Mouse (Mus musculus): ENCODE measurements around the gene Prkg1.

The Prkg1 gene

GRCm38 (mm10) chr19:31147457-31147856 is 617.4 kb downstream of the Prkg1 start:
- DNase-seq (ENCODE audit: low read depth, low spot score): no peak

- no peak for DNase-seq (ENCODE audit: low read depth, low spot score)
These were observed 618.7 kb downstream of the Prkg1 start for GRCm38 (mm10) chr19:31146156-31146555.

- DNase-seq (ENCODE audit: low read depth, low spot score): no peak
These were observed 622.9 kb downstream of the Prkg1 start for GRCm38 (mm10) chr19:31141905-31142304.

GRCm38 (mm10) chr19:31136316-31136715 is 628.5 kb downstream of the Prkg1 start:
- no peak for DNase-seq (ENCODE audit: low read depth, low spot score)

DNA sequence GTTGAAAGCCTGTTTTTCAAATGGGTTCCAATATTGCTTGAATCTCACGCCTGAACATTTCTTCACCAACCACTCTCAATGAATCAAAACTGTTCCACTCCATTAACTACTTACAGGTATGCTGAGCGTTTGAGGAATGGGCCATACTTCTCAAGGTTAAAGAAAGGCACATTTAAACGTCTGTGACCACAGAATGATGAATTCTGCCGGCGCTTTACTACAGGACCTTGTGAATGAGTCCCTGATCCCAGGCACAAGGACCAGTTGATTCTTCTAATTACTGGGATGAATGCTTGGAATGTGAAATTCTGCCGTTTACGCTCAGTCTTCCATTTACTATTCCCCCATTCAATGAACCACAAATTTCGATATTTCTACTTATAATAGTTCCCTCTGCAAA is 632.2 kb downstream of the Prkg1 start:
- DNase-seq (ENCODE audit: low read depth, low spot score): no peak

GRCm38 (mm10) chr19:31124628-31125027 is 640.2 kb downstream of the Prkg1 start:
- no peak for DNase-seq (ENCODE audit: low read depth, low spot score)

DNA sequence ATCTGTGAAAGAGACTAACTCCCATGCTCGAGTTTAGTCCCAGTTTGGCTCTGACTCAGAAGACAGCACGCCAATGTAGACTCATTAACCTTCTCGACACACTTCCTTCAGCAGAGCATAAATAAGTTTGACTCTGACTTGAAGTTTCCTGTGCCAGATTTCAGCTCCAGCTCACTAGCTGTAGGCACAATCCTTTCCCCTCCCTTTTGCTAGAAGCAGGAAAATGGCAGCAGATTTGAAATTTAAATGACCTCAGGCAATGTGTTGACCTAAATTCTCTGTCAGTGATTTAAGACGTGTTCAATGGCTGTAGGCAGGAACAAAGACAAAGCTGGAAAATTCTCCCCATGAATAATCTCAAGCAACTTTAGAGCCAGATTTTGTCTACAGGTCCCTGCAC is 650.1 kb downstream of the Prkg1 start:
- DNase-seq (ENCODE audit: low read depth, low spot score): no peak

GRCm38 (mm10) chr19:31106835-31107554 is 657.8 kb downstream of the Prkg1 start:
- DNase-seq (ENCODE audit: low read depth, low spot score): peak; percentile 35

DNA sequence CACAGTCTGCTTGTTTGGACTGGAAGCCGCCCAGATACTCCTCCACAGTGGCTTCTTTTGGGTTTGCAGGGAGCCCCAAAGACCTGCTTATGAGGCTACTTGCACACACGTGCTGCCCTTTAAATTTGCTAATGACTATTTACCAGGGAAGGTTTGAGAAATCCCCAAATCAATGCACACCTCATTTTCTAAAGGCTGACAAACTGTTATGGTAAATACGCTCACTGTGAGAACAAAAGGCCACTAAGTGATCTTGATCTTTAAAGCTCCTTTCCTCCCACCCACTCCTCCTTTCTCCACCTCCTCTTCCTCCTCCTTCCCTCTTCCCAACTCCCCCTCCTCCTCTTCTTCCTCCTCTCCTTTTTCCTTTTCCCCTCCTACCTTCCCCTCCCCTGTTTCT is 658.8 kb downstream of the Prkg1 start:
- DNase-seq (ENCODE audit: low read depth, low spot score): peak; percentile 60

GRCm38 (mm10) chr19:31104764-31105163 is 660.1 kb downstream of the Prkg1 start:
- DNase-seq (ENCODE audit: low read depth, low spot score): no peak

GRCm38 (mm10) chr19:31099369-31099768 is 665.5 kb downstream of the Prkg1 start:
- DNase-seq (ENCODE audit: low read depth, low spot score): no peak

- no peak for DNase-seq (ENCODE audit: low read depth, low spot score)
These were observed 667.0 kb downstream of the Prkg1 start for GRCm38 (mm10) chr19:31097857-31098256.

- no peak for DNase-seq (ENCODE audit: low read depth, low spot score)
These were observed 681.1 kb downstream of the Prkg1 start for GRCm38 (mm10) chr19:31083761-31084160.

- peak; percentile 99 for DNase-seq (ENCODE audit: low read depth, low spot score)
These were observed 682.0 kb downstream of the Prkg1 start, which contains the start of gene Cstf2t for GRCm38 (mm10) chr19:31082662-31083429. TSS of gene Cstf2t (plus strand) at chr19:31082837.

DNA sequence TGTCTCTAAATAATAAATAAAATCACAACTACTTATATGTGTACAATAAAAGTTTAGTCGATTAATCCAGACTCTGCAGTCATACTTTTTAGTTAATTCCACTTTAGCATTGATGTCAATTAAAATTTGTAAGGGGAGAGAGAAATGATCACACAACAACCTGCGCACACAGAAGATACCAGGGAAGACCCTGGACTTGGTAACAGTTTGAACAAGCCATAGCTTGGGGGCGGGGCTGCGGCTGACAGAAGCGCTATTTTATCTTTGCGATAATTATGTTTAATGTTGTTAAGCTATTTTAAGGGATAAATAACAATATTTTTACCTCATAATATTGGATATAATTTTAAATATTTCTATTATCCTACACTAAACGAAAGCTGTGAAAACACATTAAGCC is 682.6 kb downstream of the Prkg1 start:
- DNase-seq (ENCODE audit: low read depth, low spot score): no peak

DNA sequence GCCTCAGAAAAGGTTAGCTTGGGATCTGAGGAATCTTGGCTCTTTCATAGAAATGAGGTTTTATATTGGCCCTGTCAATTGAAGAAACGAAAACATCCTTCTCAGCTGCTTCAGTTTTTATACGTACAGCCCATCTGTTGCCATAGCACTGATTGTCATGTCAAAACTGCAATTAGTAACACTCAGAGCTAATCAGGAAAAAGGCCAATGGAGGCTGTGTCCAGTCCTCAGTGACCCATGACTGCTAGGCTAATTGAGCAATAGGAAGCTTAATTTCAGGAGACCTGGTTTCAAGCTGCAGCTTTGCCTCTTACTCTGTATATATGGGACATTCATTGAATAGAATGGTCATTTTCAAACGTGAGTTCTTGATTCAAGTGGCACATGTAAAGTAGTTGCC is 686.6 kb downstream of the Prkg1 start:
- DNase-seq (ENCODE audit: low read depth, low spot score): no peak

DNA sequence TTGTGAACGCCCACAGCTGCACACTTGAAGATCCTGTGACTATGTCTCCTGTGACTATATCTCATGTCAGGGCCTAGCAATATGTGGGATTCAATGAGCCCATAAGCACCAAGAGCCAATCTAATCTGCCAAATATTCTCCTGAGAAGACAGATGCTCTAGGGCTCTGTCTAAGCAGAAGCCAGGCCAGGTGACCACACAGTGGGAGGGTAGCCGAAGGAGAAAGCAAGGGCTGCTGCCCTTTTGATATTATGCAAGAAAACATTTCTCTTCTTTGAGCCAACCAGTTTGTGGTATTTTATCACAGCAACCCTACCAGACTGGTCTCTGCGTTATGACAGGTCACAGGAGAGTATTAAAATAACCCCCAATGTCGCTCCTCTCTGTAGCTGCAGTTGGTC is 688.7 kb downstream of the Prkg1 start:
- no peak for DNase-seq (ENCODE audit: low read depth, low spot score)

DNA sequence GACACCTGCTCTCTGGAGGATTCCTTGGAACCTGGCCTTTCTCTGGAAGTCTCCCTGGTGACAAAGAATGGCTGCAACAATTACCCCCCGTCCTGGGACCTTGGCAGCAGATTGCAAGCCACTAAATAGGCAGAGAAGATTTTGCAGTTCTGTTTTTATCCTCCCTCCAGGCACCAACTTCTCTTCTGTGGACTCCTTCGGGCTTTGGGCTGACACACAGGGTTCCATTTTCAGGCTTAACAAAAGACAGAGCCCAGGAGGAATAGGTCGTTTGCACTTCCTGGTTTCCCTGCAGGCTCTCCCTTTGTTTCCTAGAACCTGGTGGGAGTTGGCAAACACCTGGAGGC is 690.1 kb downstream of the Prkg1 start:
- DNase-seq (ENCODE audit: low read depth, low spot score): peak; percentile 56

DNA sequence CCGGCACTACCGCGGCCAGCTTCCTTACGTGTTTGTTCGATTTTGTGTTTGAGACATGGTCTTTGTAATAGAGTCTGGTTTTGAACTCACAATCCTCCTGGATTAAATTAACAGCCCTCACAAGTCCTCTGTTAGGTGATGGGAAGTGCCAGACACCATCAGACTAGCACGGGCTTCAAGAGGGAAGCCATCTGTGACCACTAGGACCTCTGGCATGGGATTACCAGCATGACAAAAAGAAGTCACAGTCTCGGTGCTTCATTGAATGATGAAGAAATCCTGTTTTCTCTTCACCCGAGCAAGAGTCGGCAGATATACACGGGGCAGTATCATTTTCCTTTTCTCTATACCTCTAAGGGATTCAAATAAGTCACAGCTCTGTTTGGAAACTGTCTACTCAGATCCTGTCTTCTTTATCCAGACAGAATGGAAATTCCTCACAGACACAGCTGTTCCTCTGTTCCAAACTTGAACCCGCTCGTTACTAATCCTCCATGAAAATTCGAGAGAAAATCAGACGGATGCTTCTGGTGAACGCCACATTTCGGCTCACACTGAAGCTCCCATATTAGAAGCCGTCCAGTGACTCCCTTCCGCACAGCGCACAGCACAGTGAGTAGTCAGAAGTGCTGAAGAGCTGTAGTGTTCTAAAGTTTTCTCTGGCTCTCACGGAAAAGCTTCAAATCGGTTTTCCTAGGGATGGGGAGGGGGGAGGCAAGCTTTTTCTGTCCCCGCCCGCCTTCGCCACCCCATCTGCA is 690.7 kb downstream of the Prkg1 start:
- DNase-seq (ENCODE audit: low read depth, low spot score): peak; percentile 31

DNA sequence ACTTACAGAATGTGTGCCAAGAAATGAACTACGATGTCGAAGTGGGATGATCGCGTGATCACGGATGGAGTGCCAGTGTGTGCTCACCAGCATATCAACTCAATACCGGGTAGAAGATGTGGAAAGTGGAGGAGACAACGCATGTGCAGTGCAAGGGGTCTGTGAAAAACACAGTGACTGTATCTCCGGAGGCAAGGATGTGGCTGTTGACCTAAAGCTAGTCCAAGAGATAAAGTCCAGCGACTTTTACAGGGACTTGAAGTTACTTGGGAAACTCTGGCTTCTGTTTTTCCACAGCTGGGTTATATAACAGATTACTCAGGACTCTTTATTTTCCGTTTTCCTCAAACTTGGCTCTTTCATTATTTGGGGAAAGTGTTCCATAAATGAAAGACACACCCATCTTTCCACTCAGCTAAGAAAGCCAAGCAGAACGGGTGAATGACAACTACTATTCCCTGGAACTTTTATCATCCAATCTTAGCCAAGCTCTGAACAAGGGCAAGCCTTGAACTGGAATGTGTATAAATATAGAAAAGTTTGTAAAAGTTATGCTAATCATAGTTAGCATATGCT is 699.5 kb downstream of the Prkg1 start:
- no peak for DNase-seq (ENCODE audit: low read depth, low spot score)

DNA sequence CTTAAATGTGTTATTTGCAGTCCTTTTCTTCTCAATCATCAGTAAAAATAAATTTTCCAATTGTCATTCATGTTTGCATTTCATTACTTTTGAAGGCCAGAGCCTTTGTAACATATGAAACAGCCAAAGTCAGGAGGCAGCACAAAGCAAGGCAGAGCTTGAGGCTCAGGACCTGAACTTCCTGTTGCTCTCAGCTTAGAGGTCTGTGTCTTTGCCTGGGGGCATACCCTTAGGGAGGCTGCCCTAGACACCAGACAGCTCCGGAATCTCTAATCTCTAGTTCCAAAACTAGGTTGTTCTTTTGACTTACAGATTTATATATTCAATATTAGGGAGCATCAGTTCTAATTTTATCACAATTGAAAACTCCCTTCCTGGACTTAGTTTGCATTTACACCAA is 700.1 kb downstream of the Prkg1 start:
- DNase-seq (ENCODE audit: low read depth, low spot score): peak; percentile 56

DNA sequence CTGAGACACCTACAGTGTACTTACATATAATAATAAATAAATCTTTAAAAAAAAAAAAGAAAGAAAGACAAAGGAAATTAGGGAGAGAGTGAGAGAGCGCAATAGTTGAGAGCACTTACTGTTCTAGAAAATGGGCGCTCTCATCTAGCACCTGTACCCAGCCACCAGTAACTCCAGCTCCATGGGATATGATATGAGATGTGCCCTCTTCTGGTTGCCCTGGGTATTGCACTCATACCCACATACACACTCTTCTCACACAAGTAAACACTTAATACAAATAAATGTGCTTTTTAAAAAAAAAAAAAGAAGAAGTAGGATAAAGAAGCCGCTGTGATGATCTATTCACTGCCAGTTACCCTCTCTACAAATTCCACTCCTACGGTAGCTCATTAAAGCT is 718.2 kb downstream of the Prkg1 start:
- peak; percentile 53 for DNase-seq (ENCODE audit: low read depth, low spot score)
